Mouse (Mus musculus) limb, embryonic 12.5 days (tissue): Measurements from ENCODE around the gene Taf10. TPM values are rescaled to one million over a fixed set of nuclear protein-coding genes. Genes with fewer than 3 reads are reported as not detected.

Experiments
- ATAC-seq: fragments of 200-750 bp; cut with Nextera tagmentation; 2 replicates; pipeline ENCODE4 v1.8.0; 2017; ENCODE audit warnings: low read depth, moderate TSS enrichment; ENCODE audit not compliant: insufficient number of reproducible peaks, insufficient read depth, low FRiP score, low TSS enrichment
- H3K27ac ChIP-seq: fragments of 300-500 bp; sonication (generic); 2 replicates; pipeline ENCODE4 v1.5.1; 2016; ENCODE audit warnings: mild to moderate bottlenecking, moderate library complexity
- H3K27me3 ChIP-seq: fragments of 300-500 bp; sonication (generic); 2 replicates; pipeline ENCODE4 v1.6.1; 2016; ENCODE audit warnings: mild to moderate bottlenecking, moderate library complexity
- H3K36me3 ChIP-seq: fragments of 300-500 bp; sonication (generic); 2 replicates; pipeline ENCODE4 v1.6.1; 2016; ENCODE audit warnings: mild to moderate bottlenecking, moderate library complexity
- H3K4me1 ChIP-seq: fragments of 300-500 bp; sonication (generic); replicated peaks from 2 replicates; pipeline ENCODE4 v1.6.1; 2016
- H3K4me2 ChIP-seq: fragments of 300-500 bp; sonication (generic); 2 replicates; pipeline ENCODE4 v1.6.1; 2016; ENCODE audit warnings: mild to moderate bottlenecking, moderate library complexity
- H3K4me3 ChIP-seq: fragments of 300-500 bp; sonication (generic); replicated peaks from 2 replicates; pipeline ENCODE4 v1.5.1; 2016; ENCODE audit warnings: mild to moderate bottlenecking
- H3K9ac ChIP-seq: fragments of 300-500 bp; sonication (generic); replicated peaks from 2 replicates; pipeline ENCODE4 v1.6.1; 2016; ENCODE audit warnings: mild to moderate bottlenecking, moderate library complexity
- H3K9me3 ChIP-seq: fragments of 300-500 bp; sonication (generic); 2 replicates; pipeline ENCODE4 v1.6.1; 2016; ENCODE audit warnings: mild to moderate bottlenecking, moderate library complexity
- WGBS: fragments of 180-500 bp; shearing (Covaris S2); methylation state at CpG from one replicate; pipeline ENCODE4 v1.1.7; 2016; 5-methylcytosine and 5-hydroxymethylcytosine counted together
- polyA plus RNA-seq: library from polyadenylated mRNA; unstranded; fragments of >200 nt; fragmentation: Nextera tagmentation; extraction: Ambion mirVana; gene quantifications from 2 replicates; pipeline ENCODE4 v1.2.1, GENCODE M21; 2016

Taf10 gene
- polyA plus RNA-seq, 1 experiment from 2014 or later = 170 TPM

DNA sequence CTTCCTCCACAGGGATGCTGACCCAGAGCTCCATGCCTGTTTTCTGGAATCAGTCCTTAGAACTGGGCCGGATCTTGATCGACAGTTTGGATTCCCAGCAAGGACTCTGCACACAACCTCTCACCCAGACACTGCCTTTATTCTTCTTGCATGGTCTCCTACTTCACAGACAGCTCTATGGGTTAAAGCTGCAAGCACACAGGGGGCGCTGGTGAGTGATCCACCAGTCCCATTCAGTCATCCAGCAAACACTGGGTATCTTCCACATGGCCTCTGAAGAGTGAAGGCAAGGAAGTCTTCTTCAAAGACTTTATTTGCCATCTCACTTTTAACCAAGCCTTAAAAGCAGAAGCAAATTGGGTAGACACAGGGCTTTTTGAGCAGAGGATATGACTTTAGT lies 28.8 kb downstream of the Taf10 start:
- no peaks in the 10 kb centered on the region for H3K36me3 ChIP-seq
- no peak overlapping the region for H3K4me3 ChIP-seq
- H3K9me3 ChIP-seq = no peaks in the 10 kb centered on the region
- H3K27me3 ChIP-seq = no peaks in the 10 kb centered on the region
- no peak for ATAC-seq
- H3K27ac ChIP-seq = no peak overlapping the region
- no peak overlapping the region for H3K9ac ChIP-seq
- no peak overlapping the region for H3K4me2 ChIP-seq
- H3K4me1 ChIP-seq = no peaks in the 10 kb centered on the region
- 59% methylated on average over 3 of the region's 3 CpGs for WGBS

DNA sequence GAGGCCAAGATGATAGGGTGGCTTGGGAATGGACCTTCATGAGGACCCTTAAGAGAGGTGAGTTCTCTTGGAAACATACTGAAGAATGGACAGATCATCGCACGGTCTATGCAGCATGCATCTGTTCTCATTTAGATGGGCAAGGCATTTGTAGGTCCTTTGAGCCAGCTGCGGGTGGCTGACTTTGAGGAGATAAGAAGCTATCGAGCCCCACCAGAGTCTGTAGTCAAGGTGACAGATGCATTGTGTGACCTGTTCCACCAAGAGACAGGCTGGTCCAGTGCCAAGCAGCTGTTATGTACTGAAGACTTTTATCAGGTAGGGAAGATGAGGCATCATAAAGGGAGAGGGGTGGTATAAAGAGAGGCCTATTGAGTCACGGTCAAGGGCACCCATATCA lies 35.4 kb downstream of the Taf10 start:
- H3K4me3 ChIP-seq = no peak overlapping the region
- 92% methylated on average over 5 of the region's 5 CpGs for WGBS
- H3K4me2 ChIP-seq = no peak overlapping the region
- H3K36me3 ChIP-seq = no peaks in the 10 kb centered on the region
- H3K9me3 ChIP-seq = no peaks in the 10 kb centered on the region
- no peaks in the 10 kb centered on the region for H3K27me3 ChIP-seq
- H3K9ac ChIP-seq = no peak overlapping the region
- no peak overlapping the region for H3K27ac ChIP-seq
- no peaks in the 10 kb centered on the region for H3K4me1 ChIP-seq
- ATAC-seq = no peak

DNA sequence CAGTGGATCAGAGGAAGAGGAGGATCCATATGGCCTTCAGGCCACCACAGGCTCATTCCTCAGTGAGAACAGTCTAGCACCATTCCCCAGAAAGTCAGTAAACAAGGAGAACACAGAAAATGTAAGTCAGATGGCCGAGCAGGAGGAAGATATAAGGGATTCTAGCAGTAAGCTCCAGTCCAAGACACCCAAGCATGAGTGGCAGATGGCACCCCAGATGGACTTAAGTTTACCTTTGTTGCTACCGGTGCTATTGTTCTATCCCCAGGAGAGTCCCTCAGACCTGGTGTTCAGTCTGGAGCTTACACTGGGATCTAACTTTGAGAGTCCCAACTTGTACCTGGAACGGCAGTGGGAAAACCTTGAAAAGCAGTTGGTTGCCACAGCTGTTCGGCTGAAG lies 40.3 kb downstream of the Taf10 start:
- Histone ChIP-seq H3K4me3 (no peak overlapping the region), H3K9ac (no peak overlapping the region), H3K9me3 (0 out of 2 replicates have a peak, but pooled peaks cover 3% of the 10 kb centered on the region), H3K4me1 (no peaks in the 10 kb centered on the region), H3K27ac (no peak overlapping the region), H3K36me3 (no peaks in the 10 kb centered on the region), H3K27me3 (no peaks in the 10 kb centered on the region), H3K4me2 (no peak overlapping the region)
- ATAC-seq = no peak
- WGBS = 87% methylated on average over 4 of the region's 4 CpGs

DNA sequence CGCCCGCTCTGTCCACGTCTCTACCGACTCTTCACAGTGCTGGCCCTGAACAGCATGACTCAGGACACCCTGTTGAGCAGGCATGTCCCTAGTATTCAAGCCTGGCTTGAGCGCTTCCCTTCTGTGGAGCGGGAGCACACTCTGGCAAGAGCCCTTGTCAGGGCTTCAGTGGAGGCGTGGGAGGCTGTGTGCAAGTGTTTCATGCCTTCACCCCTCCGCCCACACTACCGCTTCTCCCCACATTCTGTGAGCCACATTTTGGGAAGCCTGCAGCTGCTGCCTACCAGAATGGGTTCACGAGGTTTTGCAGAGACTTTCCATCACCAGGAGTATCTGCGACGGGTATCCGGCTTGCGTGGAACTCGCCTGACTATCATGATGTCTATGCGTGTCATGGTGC lies 41.0 kb downstream of the Taf10 start:
- Histone ChIP-seq H3K4me1 (no peaks in the 10 kb centered on the region), H3K4me2 (no peak overlapping the region), H3K9ac (no peak overlapping the region), H3K27ac (no peak overlapping the region), H3K4me3 (no peak overlapping the region), H3K27me3 (no peaks in the 10 kb centered on the region), H3K36me3 (no peaks in the 10 kb centered on the region), H3K9me3 (0 out of 2 replicates have a peak, but pooled peaks cover 3% of the 10 kb centered on the region)
- WGBS = 88% methylated on average over 16 of the region's 16 CpGs
- ATAC-seq = no peak

DNA sequence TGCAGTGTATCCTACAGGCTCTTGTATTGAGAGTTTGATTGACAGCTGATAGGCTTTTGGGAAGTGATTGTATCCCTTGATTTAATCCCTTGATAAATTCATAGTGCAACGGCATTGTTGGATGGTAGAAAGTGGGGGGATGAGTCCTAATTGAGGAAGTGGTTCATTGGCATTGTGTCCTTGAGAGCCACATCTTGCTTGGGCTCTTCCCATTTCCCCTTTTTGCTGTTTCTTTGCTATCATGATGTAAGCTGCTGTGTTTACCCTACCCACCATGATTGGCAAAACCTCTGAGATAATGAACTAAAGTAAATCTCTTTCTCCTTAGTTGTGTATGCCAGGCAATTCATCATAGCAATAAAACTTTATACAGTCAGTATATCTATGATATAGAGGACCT lies 53.3 kb downstream of the Taf10 start:
- no peak overlapping the region for H3K4me2 ChIP-seq
- H3K9me3 ChIP-seq = no peaks in the 10 kb centered on the region
- WGBS = 92% methylated on average over 1 of the region's 1 CpGs
- no peak overlapping the region for H3K9ac ChIP-seq
- H3K27ac ChIP-seq = no peak overlapping the region
- no peak overlapping the region for H3K4me3 ChIP-seq
- ATAC-seq = no peak
- H3K27me3 ChIP-seq = no peaks in the 10 kb centered on the region
- no peaks in the 10 kb centered on the region for H3K36me3 ChIP-seq
- H3K4me1 ChIP-seq = no peaks in the 10 kb centered on the region

Other genes starting within 250 kb of the Taf10 start
- 29.9 and 31.4 TPM in 2 replicates for gene Smpd1, start 190.0 kb downstream of the Taf10 start, polyA plus RNA-seq
- gene Apbb1, start 162.7 kb downstream of the Taf10 start, polyA plus RNA-seq = 62.7 and 66.4 TPM in 2 replicates
- gene Hpx, start 144.2 kb downstream of the Taf10 start, polyA plus RNA-seq = 0.23 and 0.37 TPM in 2 replicates
- 34.4 and 37.4 TPM in 2 replicates for gene Trim3, start 110.8 kb downstream of the Taf10 start, polyA plus RNA-seq
- gene Timm10b, start 104.3 kb downstream of the Taf10 start, polyA plus RNA-seq = 167 and 168 TPM in 2 replicates
- 72.8 and 77.2 TPM in 2 replicates for gene Arfip2, start 103.9 kb downstream of the Taf10 start, polyA plus RNA-seq
- gene Gm45799, start 103.8 kb downstream of the Taf10 start, polyA plus RNA-seq = 9.9 and 13.9 TPM in 2 replicates
- gene Dnhd1, start 93.5 kb downstream of the Taf10 start, polyA plus RNA-seq = 1.2 and 1.5 TPM in 2 replicates
- gene Ilk, start 7.8 kb downstream of the Taf10 start, polyA plus RNA-seq = 216 and 232 TPM in 2 replicates
- 43.1 and 50.8 TPM in 2 replicates for gene Rrp8, start 7.0 kb downstream of the Taf10 start, polyA plus RNA-seq
- 33.3 and 38.3 TPM in 2 replicates for gene Tpp1, start 7.9 kb upstream of the Taf10 start, polyA plus RNA-seq
- 24.8 and 28.2 TPM in 2 replicates for gene Dchs1, start 43.3 kb upstream of the Taf10 start, polyA plus RNA-seq
- gene Mrpl17, start 66.7 kb upstream of the Taf10 start, polyA plus RNA-seq = 319 and 330 TPM in 2 replicates
- 0.10 and 0.28 TPM in 2 replicates for gene Gm4070, start 209.6 kb upstream of the Taf10 start, polyA plus RNA-seq